Mouse (Mus musculus): ENCODE data around the gene Mpzl2. TPM values are rescaled to one million over a fixed set of nuclear protein-coding genes. Genes with fewer than 3 reads are reported as not detected.

Mpzl2 gene
- 0.23 TPM for polyA plus RNA-seq (2017; shearing (Covaris generic))

GRCm38 (mm10) chr9:45039499-45039898 lies at the start of gene Mpzl2:
TSS of gene Mpzl2 (plus strand) at chr9:45039799.

GRCm38 (mm10) chr9:45009180-45010078 lies 30.2 kb upstream of the Mpzl2 start, which contains the start of gene Cd3e:
TSS of gene Cd3e (minus strand) at chr9:45009627.

GRCm38 (mm10) chr9:45055082-45055713 lies 15.6 kb downstream of the Mpzl2 start, which contains the start of gene Mpzl3:
TSS of gene Mpzl3 (plus strand) at chr9:45055186.

GRCm38 (mm10) chr9:45079011-45079410 lies 39.4 kb downstream of the Mpzl2 start, which contains the start of gene Jaml:
TSS of gene Jaml (plus strand) at chr9:45079183.

Other genes with a start within 250 kb of the Mpzl2 start
- not detected for gene Tmem25, start 240.5 kb upstream of the Mpzl2 start, polyA plus RNA-seq (2017; shearing (Covaris generic))
- gene Ttc36, start 236.7 kb upstream of the Mpzl2 start, polyA plus RNA-seq (2017; shearing (Covaris generic)) = not detected
- 40.8 TPM for gene Kmt2a, start 158.5 kb upstream of the Mpzl2 start, polyA plus RNA-seq (2017; shearing (Covaris generic))
- gene Atp5l, start 119.1 kb upstream of the Mpzl2 start, polyA plus RNA-seq (2017; shearing (Covaris generic)) = 307 TPM
- gene Ube4a, start 74.2 kb upstream of the Mpzl2 start, polyA plus RNA-seq (2017; shearing (Covaris generic)) = 52.2 TPM
- 1,480 TPM for gene Cd3g, start 59.4 kb upstream of the Mpzl2 start, polyA plus RNA-seq (2017; shearing (Covaris generic))
- 967 TPM for gene Cd3d, start 58.0 kb upstream of the Mpzl2 start, polyA plus RNA-seq (2017; shearing (Covaris generic))
- 1,516 TPM for gene Cd3e, start 30.2 kb upstream of the Mpzl2 start, polyA plus RNA-seq (2017; shearing (Covaris generic))
- 18.6 TPM for gene Mpzl3, start 15.4 kb downstream of the Mpzl2 start, polyA plus RNA-seq (2017; shearing (Covaris generic))
- gene Jaml, start 39.4 kb downstream of the Mpzl2 start, polyA plus RNA-seq (2017; shearing (Covaris generic)) = 4.9 TPM
- gene Scn2b, start 78.0 kb downstream of the Mpzl2 start, polyA plus RNA-seq (2017; shearing (Covaris generic)) = not detected
- gene Scn4b, start 98.6 kb downstream of the Mpzl2 start, polyA plus RNA-seq (2017; shearing (Covaris generic)) = 0.11 TPM
- gene BC049352, start 142.2 kb downstream of the Mpzl2 start, polyA plus RNA-seq (2017; shearing (Covaris generic)) = 1.3 TPM
- gene Tmprss4, start 164.3 kb downstream of the Mpzl2 start, polyA plus RNA-seq (2017; shearing (Covaris generic)) = not detected
- gene Il10ra, start 229.3 kb downstream of the Mpzl2 start, polyA plus RNA-seq (2017; shearing (Covaris generic)) = 107 TPM